Mouse (Mus musculus): Measurements from ENCODE around the gene Sox3.

DNA sequence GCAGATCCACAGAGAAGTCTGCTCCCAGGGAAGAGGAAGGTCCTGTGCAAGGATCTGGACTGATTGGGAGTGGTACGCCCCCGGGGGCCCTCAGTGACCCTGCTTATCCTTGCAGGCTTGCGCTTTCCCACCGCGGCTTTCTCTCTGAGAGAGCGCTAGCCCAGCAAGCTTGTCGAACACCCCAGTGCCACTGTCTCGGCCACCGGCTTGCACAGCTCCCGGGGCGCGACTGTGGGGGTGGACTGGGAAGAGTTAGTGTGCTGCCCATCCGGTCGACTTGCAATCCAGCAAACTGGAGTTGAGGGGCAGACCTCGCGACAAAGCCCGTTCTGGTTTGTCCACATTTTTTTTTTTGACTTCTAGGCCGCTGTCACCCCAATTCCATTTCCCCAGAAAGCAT lies 5.4 kb upstream of the Sox3 start:
- TF ChIP-seq CTCF (IDR thresholded peaks at IDR 0.05; ENCODE audit: borderline replicate concordance, control insufficient read depth, extremely low read depth, insufficient read depth, low read length, poor library complexity), result no peak
- no peak for TF ChIP-seq POLR2A (IDR thresholded peaks at IDR 0.05; ENCODE audit: control insufficient read depth, extremely low read depth, insufficient read depth, low read length, poor library complexity)
